8 mouse cellular contexts compared by ENCODE assay signal in genomic region chr2:26638039-26638438, GRCm38 (mm10). TPM values are rescaled to one million over a fixed set of nuclear protein-coding genes. Genes with fewer than 3 reads are reported as not detected.
DNase-seq lines count a peak whose midpoint lies in the region; ATAC-seq lines count a peak whose summit lies in the region.

No protein-coding gene starts in this region.

- H3K4me3 ChIP-seq in heart, embryonic 15.5 days = no peak overlapping the region
- peak overlapping the region; percentile 95 for H3K4me3 ChIP-seq in brown adipose tissue, adult 24 weeks (ENCODE audit: insufficient read depth, low read depth, low read length)
- H3K4me3 ChIP-seq in hindbrain, embryonic 15.5 days = peak overlapping the region; percentile 79
- 0 out of 2 replicates have a peak overlapping the region, but pooled peaks have one; percentile 5 for H3K4me3 ChIP-seq in midbrain, embryonic 14.5 days (replicated peaks; ENCODE audit: low read depth, low read length)

- no peak for ATAC-seq in heart, embryonic 15.5 days (replicated peaks; ENCODE audit: insufficient number of reproducible peaks, insufficient read depth, low FRiP score, low read depth)
- ATAC-seq in hindbrain, embryonic 15.5 days (ENCODE audit: low FRiP score, low read depth) = no peak
- no peak for ATAC-seq in midbrain, embryonic 14.5 days (ENCODE audit: low FRiP score, low TSS enrichment)
- ATAC-seq in frontal cortex, adult (ENCODE audit: low TSS enrichment) = no peak

- 76% methylated on average over 5 of the region's 5 CpGs for WGBS in heart, embryonic 15.5 days
- 85% methylated on average over 5 of the region's 5 CpGs for WGBS in hindbrain, embryonic 15.5 days
- 84% methylated on average over 5 of the region's 5 CpGs for WGBS in midbrain, embryonic 14.5 days

- peaks cover 38% of the 10 kb centered on the region for H3K4me1 ChIP-seq in heart, embryonic 15.5 days (replicated peaks)
- H3K4me1 ChIP-seq in brown adipose tissue, adult 24 weeks (ENCODE audit: control insufficient read depth, insufficient read depth, insufficient read length, low read length) = peaks cover 10% of the 10 kb centered on the region
- peaks cover 60% of the 10 kb centered on the region for H3K4me1 ChIP-seq in hindbrain, embryonic 15.5 days (replicated peaks)
- H3K4me1 ChIP-seq in midbrain, embryonic 14.5 days (ENCODE audit: control insufficient read depth, insufficient read depth, low read length) = peaks cover 20% of the 10 kb centered on the region

- peak overlapping the region; percentile 85 for H3K4me2 ChIP-seq in heart, embryonic 15.5 days
- peak overlapping the region; percentile 78 for H3K4me2 ChIP-seq in hindbrain, embryonic 15.5 days
- peak overlapping the region; percentile 61 for H3K4me2 ChIP-seq in midbrain, embryonic 14.5 days (ENCODE audit: low read length)

- no peaks in the 10 kb centered on the region for H3K27me3 ChIP-seq in heart, embryonic 15.5 days
- H3K27me3 ChIP-seq in hindbrain, embryonic 15.5 days = no peaks in the 10 kb centered on the region
- no peaks in the 10 kb centered on the region for H3K27me3 ChIP-seq in midbrain, embryonic 14.5 days (ENCODE audit: control insufficient read depth, insufficient read depth, low read length)

- H3K27ac ChIP-seq in heart, embryonic 15.5 days = no peak overlapping the region
- H3K27ac ChIP-seq in brown adipose tissue, adult 24 weeks (replicated peaks; ENCODE audit: low read depth, low read length) = peak overlapping the region; percentile 20; the same call in 1 of the 2 replicates
- no peak overlapping the region for H3K27ac ChIP-seq in hindbrain, embryonic 15.5 days (replicated peaks)
- H3K27ac ChIP-seq in midbrain, embryonic 14.5 days (replicated peaks; ENCODE audit: low read depth, low read length) = no peak overlapping the region

- no peaks in the 10 kb centered on the region for H3K9me3 ChIP-seq in heart, embryonic 15.5 days (replicated peaks)
- H3K9me3 ChIP-seq in hindbrain, embryonic 15.5 days = no peaks in the 10 kb centered on the region
- H3K9me3 ChIP-seq in midbrain, embryonic 14.5 days (ENCODE audit: control insufficient read depth, low read length) = no peaks in the 10 kb centered on the region

- no peak overlapping the region for H3K9ac ChIP-seq in heart, embryonic 15.5 days
- peak overlapping the region; percentile 85; the same call in 1 of the 2 replicates for H3K9ac ChIP-seq in hindbrain, embryonic 15.5 days
- H3K9ac ChIP-seq in midbrain, embryonic 14.5 days (replicated peaks; ENCODE audit: low read length) = peak overlapping the region; percentile 40; the same call in 1 of the 2 replicates

- no peak for DNase-seq in heart, adult 9 months (ENCODE audit: low spot score in 2 of 2)
- no peak for DNase-seq in midbrain, embryonic 14.5 days
- no peak for DNase-seq in cerebellum, postnatal 14 days
- no peak for DNase-seq in left cerebral cortex, adult 8-10 months (ENCODE audit: low spot score in 2 of 2)

- H3K36me3 ChIP-seq in heart, embryonic 15.5 days = peaks cover 31% of the 10 kb centered on the region
- peaks cover 31% of the 10 kb centered on the region for H3K36me3 ChIP-seq in hindbrain, embryonic 15.5 days
- peaks cover 46% of the 10 kb centered on the region for H3K36me3 ChIP-seq in midbrain, embryonic 14.5 days (ENCODE audit: control insufficient read depth, insufficient read depth, low read length)

RNA-seq across cellular contexts. Expression of gene Fam69b, which starts 9.8 kb away (rescaled TPM):
- polyA plus RNA-seq in heart, embryonic 15.5 days (2015; fragmentation: Nextera tagmentation; extraction: Ambion mirVana) = 12.2 and 18.0 TPM in 2 replicates
- 24.4 and 49.4 TPM in 2 replicates for polyA plus RNA-seq in brown adipose tissue, adult 24 weeks (2012; ENCODE audit: insufficient read depth, insufficient read length, missing spikeins)
- polyA plus RNA-seq in hindbrain, embryonic 15.5 days (2015; fragmentation: Nextera tagmentation; extraction: Ambion mirVana) = 138 and 152 TPM in 2 replicates
- 123 and 160 TPM in 2 replicates for polyA plus RNA-seq in midbrain, embryonic 14.5 days (2014; fragmentation: Nextera tagmentation; extraction: Ambion mirVana)
- total RNA-seq in left cerebral cortex, adult 8-10 months (2022) = 10 to 100 TPM; 69.1 to 74.8 (median 73.2) TPM

RNA-seq across cellular contexts. Expression of gene Lcn4, which starts 33.0 kb away (rescaled TPM):
- polyA plus RNA-seq in heart, embryonic 15.5 days (2015; fragmentation: Nextera tagmentation; extraction: Ambion mirVana) = not detected in 2 replicates
- polyA plus RNA-seq in brown adipose tissue, adult 24 weeks (2012; ENCODE audit: insufficient read depth, insufficient read length, missing spikeins) = not detected in 2 replicates
- not detected in 2 replicates for polyA plus RNA-seq in hindbrain, embryonic 15.5 days (2015; fragmentation: Nextera tagmentation; extraction: Ambion mirVana)
- polyA plus RNA-seq in midbrain, embryonic 14.5 days (2014; fragmentation: Nextera tagmentation; extraction: Ambion mirVana) = not detected in 2 replicates
- not detected for total RNA-seq in left cerebral cortex, adult 8-10 months (2022)

RNA-seq across cellular contexts. Expression of gene Agpat2, which starts 33.8 kb away (rescaled TPM):
- polyA plus RNA-seq in heart, embryonic 15.5 days (2015; fragmentation: Nextera tagmentation; extraction: Ambion mirVana) = 19.9 and 26.3 TPM in 2 replicates
- polyA plus RNA-seq in brown adipose tissue, adult 24 weeks (2012; ENCODE audit: insufficient read depth, insufficient read length, missing spikeins) = 2,029 and 2,407 TPM in 2 replicates
- polyA plus RNA-seq in hindbrain, embryonic 15.5 days (2015; fragmentation: Nextera tagmentation; extraction: Ambion mirVana) = 6.1 and 6.6 TPM in 2 replicates
- 1.8 and 3.8 TPM in 2 replicates for polyA plus RNA-seq in midbrain, embryonic 14.5 days (2014; fragmentation: Nextera tagmentation; extraction: Ambion mirVana)
- total RNA-seq in left cerebral cortex, adult 8-10 months (2022) = 1 to 10 TPM; 1.5 to 3.9 (median 3.6) TPM

RNA-seq across cellular contexts. Expression of gene Gm20532, which starts 51.6 kb away (rescaled TPM):
- not detected in 2 replicates for polyA plus RNA-seq in heart, embryonic 15.5 days (2015; fragmentation: Nextera tagmentation; extraction: Ambion mirVana)
- polyA plus RNA-seq in brown adipose tissue, adult 24 weeks (2012; ENCODE audit: insufficient read depth, insufficient read length, missing spikeins) = not detected in 2 replicates
- polyA plus RNA-seq in hindbrain, embryonic 15.5 days (2015; fragmentation: Nextera tagmentation; extraction: Ambion mirVana) = not detected in 2 replicates
- not detected in 2 replicates for polyA plus RNA-seq in midbrain, embryonic 14.5 days (2014; fragmentation: Nextera tagmentation; extraction: Ambion mirVana)
- total RNA-seq in left cerebral cortex, adult 8-10 months (2022) = not detected

RNA-seq across cellular contexts. Expression of gene Egfl7, which starts 58.2 kb away (rescaled TPM):
- 159 and 197 TPM in 2 replicates for polyA plus RNA-seq in heart, embryonic 15.5 days (2015; fragmentation: Nextera tagmentation; extraction: Ambion mirVana)
- 75.5 and 80.4 TPM in 2 replicates for polyA plus RNA-seq in brown adipose tissue, adult 24 weeks (2012; ENCODE audit: insufficient read depth, insufficient read length, missing spikeins)
- 70.7 and 75.3 TPM in 2 replicates for polyA plus RNA-seq in hindbrain, embryonic 15.5 days (2015; fragmentation: Nextera tagmentation; extraction: Ambion mirVana)
- polyA plus RNA-seq in midbrain, embryonic 14.5 days (2014; fragmentation: Nextera tagmentation; extraction: Ambion mirVana) = 36.7 and 51.1 TPM in 2 replicates
- 10 to 100 TPM; 63.8 to 88.2 (median 66.2) TPM for total RNA-seq in left cerebral cortex, adult 8-10 months (2022)

Comparison
In these comparisons a context has a peak if more than half of its experiments do, and no peak if none do; other contexts are left out.
1. RNA of gene Agpat2, which starts 33.8 kb away (polyA plus RNA-seq): 2,029 to 2,407 TPM in brown adipose tissue, adult 24 weeks; 19.9 to 26.3 TPM in heart, embryonic 15.5 days, 6.1 to 6.6 TPM in hindbrain, embryonic 15.5 days and 1.8 to 3.8 TPM in midbrain, embryonic 14.5 days; every median in the first group is over 10 times any median in the second.
2. Peak in every context shown above with its lines, with median percentiles within 50 percentile points of each other: H3K4me2 ChIP-seq.